Mouse (Mus musculus) CH12F3 (cell line): ENCODE results near the gene Gemin2.
"Not testable (repeated sequence)": the region's sequence is repeated elsewhere in the genome, so short reads cannot be mapped to it uniquely, and the experiment has no call there.

Experiments
- in situ Hi-C: fragments of 300-500 bp; cut with MboI; formaldehyde crosslinking; loops from 2 replicates; pipeline ENCODE4 v1.14.3; 2020; ENCODE audit warnings: low sequenced_read_pairs

The Gemin2 gene

DNA sequence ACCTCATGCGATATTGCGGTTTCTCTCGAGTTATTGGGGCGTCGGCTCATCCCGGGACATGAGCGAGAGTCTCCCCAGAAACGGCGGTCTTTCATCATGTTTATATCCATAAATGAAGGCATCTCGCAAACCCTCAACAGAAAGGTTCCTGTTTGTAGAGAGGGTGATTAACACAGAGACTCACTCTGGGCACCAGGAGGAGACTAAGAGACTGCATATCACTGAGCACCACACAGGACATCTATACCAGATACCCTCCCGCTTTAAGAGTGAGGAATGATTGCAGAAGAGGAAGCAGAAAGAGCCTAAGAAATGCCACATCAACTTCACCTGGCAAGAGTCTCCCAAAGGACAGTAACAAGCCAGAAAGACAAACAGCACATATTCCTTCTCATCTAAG lies 43.0 kb downstream of the Gemin2 start:
- in situ Hi-C loops: no loop called here

DNA sequence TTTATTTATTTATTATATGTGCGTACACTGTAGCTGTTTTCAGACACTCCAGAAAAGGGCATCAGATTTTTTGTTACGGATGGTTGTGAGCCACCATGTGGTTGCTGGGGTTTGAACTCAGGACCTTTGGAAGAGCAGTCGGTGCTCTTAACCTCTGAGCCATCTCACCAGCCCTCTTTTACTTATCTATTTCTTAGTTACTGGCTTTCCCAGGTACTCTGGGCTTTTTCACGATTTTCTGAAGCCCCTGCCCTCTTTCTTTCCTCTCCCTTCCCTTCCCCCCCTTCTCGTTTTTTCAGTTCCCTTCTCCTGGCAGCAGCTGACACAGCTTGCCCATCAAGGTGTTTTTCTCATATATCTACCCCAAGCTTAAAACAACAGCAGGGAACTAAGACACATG lies 45.0 kb downstream of the Gemin2 start:
- in situ Hi-C loops: not testable (repeated sequence)

DNA sequence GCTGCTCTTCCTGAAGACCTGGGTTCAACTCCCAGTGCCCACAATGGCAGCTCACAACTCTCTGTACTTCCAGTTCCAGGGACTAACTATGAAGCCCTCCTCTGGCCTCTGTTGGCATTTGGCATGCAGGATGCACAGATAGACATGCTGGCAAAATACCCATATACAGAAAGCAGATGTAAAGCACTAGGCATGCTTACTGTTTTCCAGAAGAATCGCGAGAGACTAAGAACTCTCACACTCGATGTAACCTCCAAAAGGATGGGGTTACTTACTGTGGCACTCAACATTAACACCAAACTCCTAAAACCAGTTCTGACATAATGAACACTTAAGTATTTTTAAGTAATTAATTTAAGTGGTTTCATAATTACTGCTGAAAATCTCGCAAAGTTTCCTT lies 47.1 kb downstream of the Gemin2 start:
- in situ Hi-C loops: no loop called here

DNA sequence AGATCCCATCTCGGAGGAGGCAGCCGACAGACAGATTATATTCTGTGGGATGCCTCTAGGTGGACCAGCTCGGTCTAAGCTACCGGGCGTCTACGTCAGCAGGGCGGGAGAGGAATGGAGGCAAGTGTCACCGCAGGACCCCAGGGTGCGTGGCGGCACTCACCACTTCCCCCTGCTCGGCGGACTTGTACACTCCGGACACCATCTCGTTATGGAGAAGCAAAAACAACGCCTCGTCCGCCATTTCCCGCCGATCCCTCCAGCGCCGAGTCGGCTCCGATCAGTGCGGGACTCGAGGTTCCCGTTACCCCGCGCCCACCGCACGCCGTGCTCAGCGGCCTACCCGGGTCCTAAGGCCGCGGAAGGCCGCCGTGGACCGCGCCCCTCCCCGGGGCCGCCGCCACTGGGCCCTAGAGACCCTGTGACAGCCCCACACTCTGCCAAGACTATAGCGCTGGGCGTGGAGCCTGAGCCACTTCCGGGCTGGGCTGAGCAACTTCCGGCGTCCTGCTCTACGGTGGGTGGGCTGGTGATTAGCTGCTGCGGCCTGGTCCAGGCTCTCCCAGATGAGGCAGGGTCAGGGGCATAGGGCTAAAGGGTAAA lies 47.9 kb downstream of the Gemin2 start, which contains the start of gene Trappc6b:
Gene Trappc6b, minus strand, starts transcription at position 480 of the 603 bp plus-strand sequence.
- in situ Hi-C loops: no loop called here

DNA sequence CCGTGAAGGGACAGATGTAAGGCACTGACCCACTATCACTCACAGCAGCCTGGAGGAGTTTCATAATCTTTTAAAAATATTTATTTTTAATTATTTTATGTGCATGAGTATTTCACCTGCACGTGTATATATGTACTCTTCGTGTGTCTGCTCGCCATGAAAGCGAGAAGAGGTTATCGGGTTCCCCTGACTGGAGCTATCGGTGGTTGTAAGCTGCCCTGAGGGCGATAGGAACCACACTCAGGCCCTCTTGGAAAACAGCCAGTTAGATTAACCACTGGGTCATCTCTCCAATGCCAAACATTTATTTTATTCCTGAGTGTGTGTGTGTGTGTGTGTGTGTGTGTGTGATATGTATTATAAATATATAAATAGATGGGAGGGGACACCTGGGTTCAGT lies 51.6 kb downstream of the Gemin2 start:
- in situ Hi-C loops: no loop called here

DNA sequence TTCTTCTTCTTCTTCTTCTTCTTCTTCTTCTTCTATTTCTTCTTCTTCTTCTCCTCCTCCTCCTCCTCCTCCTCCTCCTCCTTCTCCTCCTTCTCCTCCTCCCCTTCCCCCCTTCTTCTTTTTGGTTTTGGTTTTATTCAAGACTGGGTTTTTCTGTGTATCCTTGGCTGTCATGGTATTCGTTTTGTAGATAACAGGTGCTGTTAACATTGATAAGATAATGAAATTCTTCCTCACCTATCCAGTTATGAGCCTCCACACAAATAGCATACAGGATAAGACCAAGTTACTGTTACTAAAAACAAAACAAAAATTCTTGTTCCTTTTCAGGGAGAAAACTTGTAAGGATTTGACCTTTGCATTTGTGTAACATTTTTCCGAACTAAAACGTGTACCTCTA lies 52.6 kb downstream of the Gemin2 start:
- in situ Hi-C loops: no loop called here

DNA sequence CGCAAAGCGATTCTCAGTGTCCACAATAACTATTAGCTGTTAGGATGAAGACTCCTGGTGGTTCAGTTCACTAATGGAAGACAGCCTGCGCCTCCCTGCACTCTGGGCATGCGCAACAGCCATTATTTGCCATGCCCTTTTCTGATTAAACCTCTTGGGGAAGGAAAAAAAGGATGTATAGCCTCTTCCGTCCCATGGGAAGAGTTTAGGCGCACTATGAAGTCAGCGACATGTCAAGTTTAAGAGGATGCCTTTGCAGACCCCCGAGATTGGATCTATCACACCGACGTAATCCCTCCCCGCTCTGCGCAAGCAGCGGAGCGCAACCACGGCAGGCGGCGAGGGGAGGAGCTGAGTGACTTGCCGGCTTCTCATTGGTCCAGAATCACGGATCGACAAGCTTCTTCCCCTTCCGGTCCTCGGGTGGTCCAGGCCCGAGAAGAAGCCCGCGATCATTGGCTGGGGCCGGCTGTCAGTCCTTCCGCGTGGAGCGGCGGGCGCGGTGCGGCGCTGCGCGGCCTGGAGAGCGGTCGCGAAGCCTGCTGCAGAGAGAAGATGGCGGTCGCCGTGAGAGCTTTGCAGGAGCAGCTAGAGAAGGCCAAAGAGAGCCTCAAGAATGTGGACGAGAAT lies 53.4 kb downstream of the Gemin2 start, which contains the start of gene Pnn:
Gene Pnn, plus strand, starts transcription at position 437 of the 630 bp plus-strand sequence.
- in situ Hi-C loops: no loop called here

DNA sequence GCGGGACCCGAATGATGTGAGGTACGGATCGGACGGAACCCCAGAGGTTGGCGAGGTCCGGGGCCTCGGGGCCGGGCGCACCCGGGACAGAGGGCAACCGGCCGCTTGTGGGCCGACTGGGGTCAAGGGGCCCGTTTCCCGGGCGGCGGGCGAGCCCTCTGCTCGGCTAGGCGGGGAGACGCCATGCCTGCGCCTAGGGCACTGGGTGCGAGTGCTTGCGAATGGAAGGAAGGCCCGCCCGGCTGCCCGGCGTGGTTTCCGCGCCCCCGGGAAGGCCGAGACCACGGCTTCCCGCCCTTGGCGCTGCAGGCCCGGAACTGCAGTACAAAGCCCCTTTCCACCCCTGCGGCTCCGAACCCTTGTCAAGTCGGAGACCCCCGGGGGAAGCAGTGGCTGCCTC lies 53.9 kb downstream of the Gemin2 start:
- in situ Hi-C loops: no loop called here

DNA sequence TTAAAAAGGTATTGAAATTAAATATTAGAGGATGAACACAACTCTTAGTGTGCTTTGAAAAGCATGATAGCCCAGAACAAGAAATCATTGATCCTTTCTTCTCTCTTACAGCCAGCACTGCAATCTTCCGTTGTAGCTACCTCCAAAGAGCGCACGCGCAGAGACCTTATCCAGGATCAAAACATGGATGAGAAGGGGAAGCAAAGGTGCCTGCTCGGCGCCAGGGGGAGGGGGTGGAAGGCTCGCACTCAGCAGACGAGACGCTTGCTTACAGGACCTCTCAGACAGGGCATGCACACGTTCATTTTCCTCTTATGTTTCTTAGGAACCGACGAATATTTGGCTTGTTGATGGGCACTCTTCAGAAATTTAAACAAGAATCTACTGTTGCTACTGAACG lies 55.6 kb downstream of the Gemin2 start:
- in situ Hi-C loops: no loop called here

DNA sequence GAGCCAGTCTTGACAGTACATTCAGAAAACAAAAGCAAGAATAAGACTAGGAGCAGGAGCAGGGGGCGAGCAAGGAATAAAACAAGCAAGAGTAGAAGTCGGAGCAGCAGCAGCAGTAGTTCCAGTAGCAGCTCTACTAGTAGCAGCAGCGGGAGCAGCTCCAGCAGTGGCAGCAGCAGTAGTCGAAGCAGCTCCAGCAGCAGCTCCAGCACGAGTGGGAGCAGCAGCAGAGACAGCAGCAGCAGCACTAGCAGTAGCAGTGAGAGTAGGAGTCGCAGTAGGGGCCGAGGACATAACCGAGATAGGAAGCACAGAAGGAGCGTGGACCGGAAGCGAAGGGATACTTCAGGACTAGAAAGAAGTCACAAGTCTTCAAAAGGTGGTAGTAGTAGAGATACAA lies 59.1 kb downstream of the Gemin2 start:
- in situ Hi-C loops: no loop called here

DNA sequence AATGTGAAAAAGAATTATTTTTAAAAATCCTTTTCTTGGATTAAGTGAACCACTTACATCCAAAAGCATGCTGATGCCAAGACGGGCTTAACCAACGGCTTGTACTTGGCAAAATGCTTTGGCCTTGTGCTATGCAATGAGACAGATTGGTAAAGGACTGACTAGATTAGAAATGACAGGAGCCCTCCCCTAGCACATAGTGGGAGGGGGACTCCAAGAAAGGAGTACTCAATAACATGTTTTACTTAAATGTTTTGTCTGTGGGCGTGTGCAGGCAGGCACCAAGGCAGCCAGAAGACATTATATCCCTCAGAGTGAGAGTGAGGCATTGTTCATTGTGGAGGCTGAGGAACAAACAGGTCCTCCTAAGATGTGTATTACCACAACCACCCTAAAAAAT lies 60.9 kb downstream of the Gemin2 start:
- in situ Hi-C loops: no loop called here

DNA sequence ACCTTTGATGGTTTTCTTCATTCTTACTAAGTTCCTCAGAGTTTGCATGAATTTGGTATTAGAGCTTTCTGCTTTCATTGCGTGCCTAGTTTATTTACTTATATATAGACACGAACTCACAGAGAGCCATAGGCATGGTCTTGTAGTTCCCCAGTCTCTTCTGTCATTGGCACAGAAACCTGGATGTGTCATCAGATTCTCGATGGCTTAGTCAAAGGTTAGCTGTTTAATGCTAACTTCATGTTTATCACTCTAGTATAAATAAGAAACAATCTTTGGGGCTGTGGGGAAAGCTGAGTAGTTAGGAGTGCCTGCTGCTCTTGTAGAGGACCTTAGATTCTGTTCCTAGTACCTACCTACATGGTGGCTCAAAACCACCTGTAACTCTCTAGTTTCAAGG lies 63.8 kb downstream of the Gemin2 start:
- in situ Hi-C loops: no loop called here

DNA sequence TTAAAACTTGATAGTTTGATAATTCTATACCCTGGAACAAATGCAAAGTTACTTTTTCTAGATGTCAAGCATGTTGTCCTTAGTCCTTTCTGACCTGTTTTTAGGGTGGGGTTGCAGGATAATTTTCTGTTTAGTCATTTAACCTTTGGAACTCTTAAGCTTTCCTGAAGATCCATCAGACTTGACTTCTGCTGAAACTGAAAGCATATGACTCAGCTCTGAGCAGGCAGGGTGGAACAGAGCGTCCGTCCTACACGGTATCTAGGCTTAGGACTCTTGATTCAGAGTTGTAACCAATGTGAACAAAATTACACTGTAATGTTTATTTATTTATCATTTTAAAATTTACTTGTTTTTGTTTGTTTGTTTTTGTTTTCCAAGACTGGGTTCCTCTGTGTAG lies 64.7 kb downstream of the Gemin2 start:
- in situ Hi-C loops: no loop called here
